Mouse (Mus musculus): Measurements from ENCODE around the gene Nsa2. TPM values are rescaled to one million over a fixed set of nuclear protein-coding genes. Genes with fewer than 3 reads are reported as not detected.

Gene Nsa2
- polyA plus RNA-seq (2012; rRNA removed): 25.4 and 32.5 TPM in 2 replicates

DNA sequence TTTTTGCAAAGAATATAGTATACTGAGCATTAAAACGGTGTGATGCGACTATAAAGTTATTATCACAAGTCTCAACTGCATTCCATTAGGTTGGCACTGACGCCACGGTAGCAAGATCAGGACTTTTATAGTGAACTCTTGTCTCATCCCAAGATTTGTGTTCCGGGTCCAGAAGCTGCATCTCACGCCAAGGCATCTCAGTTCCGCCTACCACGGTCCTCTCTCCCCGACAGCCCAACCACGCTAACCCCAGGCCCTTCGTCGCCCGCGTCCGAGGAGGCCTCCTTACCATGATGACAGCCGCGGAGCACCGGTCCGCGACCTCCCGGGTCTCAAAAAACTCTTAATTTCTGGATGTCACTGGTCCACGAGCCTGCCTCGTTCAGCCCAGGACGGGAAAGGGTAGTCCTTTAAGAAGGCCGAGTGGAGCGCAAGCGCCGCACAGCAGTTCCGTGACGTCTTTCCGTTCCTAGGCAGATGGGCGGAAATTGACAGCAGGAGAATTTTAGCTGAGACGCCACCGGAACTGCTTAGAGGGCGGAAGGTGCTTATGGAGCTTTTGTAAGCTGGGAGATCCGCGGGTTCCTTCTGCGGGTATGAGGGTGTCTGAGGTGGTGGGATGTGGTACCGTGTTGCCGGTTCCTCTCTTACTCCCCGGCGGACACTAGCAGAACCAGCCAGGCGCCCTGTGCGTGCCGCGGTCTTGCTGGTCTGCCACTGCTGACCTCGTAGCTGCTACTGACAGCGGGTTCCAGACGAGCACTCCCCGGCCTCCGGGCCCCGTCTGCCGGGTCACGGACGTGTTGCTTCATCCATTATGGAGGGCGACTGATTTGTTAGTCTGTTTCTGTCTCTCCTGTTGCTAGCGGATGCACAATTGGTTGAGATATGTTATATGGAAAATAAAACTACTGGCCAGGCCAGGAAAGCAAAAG is at the start of gene Nsa2, which contains the start of gene Gfm2:
Gene Nsa2, minus strand, starts transcription at position 472 of the 935 bp plus-strand sequence.
Gene Gfm2, plus strand, starts transcription at position 472 of the 935 bp plus-strand sequence.
- under 1% methylated on average over 57 of the region's 57 CpGs for WGBS
- no peaks in the 10 kb centered on the region for H3K4me1 ChIP-seq (ENCODE audit: control insufficient read depth, insufficient read depth, low read length)
- DNase-seq: peak; percentile 95
- peak within 1 kb of the TSS; percentile 89 for H3K4me3 ChIP-seq (ENCODE audit: insufficient read depth, low read depth, low read length)
- peak within 1 kb of the TSS; percentile 84 for H3K27ac ChIP-seq (ENCODE audit: insufficient read depth, low read depth, low read length)
- H3K36me3 ChIP-seq (ENCODE audit: control insufficient read depth, insufficient read depth, low read length): peaks cover 2% of the 10 kb centered on the region
- no peaks in the 10 kb centered on the region for H3K27me3 ChIP-seq (replicated peaks; ENCODE audit: control insufficient read depth, insufficient read depth, low read length)
- TF ChIP-seq CTCF (conservative IDR thresholded peaks at IDR 0.05; ENCODE audit: insufficient read depth, insufficient read length, low read depth, low read length) (no peak), POLR2A (IDR thresholded peaks at IDR 0.05; ENCODE audit: low read depth, low read length) (peak; percentile 5)

DNA sequence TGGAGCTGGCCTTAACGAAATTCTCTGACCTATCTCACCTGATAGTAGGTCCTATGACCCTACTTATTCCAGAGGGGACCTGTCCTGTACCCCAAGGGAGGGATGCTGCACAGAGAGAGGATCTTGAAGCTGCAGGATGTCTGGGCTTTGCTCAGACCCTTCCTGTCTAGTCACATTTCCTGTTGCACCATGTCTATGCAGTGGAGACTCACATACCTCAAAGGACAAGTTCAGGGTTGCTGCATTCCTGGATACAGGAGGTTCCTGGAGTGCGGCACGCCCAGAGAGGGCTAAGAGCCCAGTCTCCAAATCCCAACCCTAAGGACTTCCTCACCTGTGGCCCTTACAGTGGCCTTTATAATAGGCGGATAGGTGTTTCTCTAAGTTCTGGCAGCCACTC is 48.6 kb upstream of the Nsa2 start:
- Histone ChIP-seq H3K4me3 (ENCODE audit: insufficient read depth, low read depth, low read length) (no peak overlapping the region), H3K27me3 (replicated peaks; ENCODE audit: control insufficient read depth, insufficient read depth, low read length) (no peaks in the 10 kb centered on the region), H3K4me1 (ENCODE audit: control insufficient read depth, insufficient read depth, low read length) (no peaks in the 10 kb centered on the region), H3K36me3 (ENCODE audit: control insufficient read depth, insufficient read depth, low read length) (peaks cover 6% of the 10 kb centered on the region), H3K27ac (ENCODE audit: insufficient read depth, low read depth, low read length) (no peak overlapping the region)
- WGBS: 71% methylated on average over 4 of the region's 4 CpGs
- no peak for DNase-seq
- no peak for TF ChIP-seq CTCF (conservative IDR thresholded peaks at IDR 0.05; ENCODE audit: insufficient read depth, insufficient read length, low read depth, low read length)
- TF ChIP-seq POLR2A (IDR thresholded peaks at IDR 0.05; ENCODE audit: low read depth, low read length): no peak

DNA sequence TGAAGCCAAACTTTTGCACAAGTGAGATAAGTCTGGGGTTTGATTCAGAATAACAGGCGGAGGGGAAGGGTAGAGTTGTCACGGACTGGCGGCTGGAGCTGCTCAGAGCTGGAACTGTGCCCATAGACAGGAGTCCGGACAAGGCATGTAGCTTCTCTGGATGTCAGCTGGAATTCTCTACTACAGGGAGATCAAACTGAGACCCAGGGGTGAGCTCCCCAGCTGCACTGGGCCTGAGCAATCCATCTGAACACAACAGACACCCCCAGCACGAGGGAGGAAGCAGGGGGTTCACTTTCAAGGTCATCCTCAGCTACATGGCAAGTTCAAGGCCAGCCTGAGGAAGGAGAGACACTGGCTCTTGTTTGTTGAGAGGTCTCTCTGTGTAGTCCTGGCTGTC is 46.9 kb upstream of the Nsa2 start:
- Histone ChIP-seq H3K27ac (ENCODE audit: insufficient read depth, low read depth, low read length) (no peak overlapping the region), H3K4me3 (ENCODE audit: insufficient read depth, low read depth, low read length) (no peak overlapping the region), H3K27me3 (replicated peaks; ENCODE audit: control insufficient read depth, insufficient read depth, low read length) (no peaks in the 10 kb centered on the region), H3K4me1 (ENCODE audit: control insufficient read depth, insufficient read depth, low read length) (no peaks in the 10 kb centered on the region), H3K36me3 (ENCODE audit: control insufficient read depth, insufficient read depth, low read length) (peaks cover 8% of the 10 kb centered on the region)
- 39% methylated on average over 5 of the region's 5 CpGs for WGBS
- no peak for TF ChIP-seq CTCF (conservative IDR thresholded peaks at IDR 0.05; ENCODE audit: insufficient read depth, insufficient read length, low read depth, low read length)
- no peak for TF ChIP-seq POLR2A (IDR thresholded peaks at IDR 0.05; ENCODE audit: low read depth, low read length)
- DNase-seq: no peak

DNA sequence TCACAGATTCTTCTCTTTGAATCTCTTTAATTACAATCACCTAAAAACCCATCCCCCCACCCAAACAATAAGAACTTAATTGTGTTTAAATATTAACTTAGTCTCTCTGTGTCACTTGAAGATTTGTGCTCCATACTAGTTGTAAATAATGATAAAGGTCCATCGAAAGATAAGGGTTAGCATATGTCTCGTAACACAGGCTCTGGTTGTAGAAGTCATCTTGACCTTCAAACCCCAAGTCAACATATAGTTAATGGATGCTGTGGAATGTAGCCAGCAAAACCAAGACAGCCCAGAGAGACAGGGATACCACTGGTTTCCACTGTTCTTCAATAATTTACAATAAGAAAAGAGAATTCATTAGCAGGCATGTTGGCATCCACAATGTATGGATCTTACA is 46.4 kb upstream of the Nsa2 start:
- WGBS: 80% methylated on average over 2 of the region's 2 CpGs
- DNase-seq: no peak
- no peak overlapping the region for H3K4me3 ChIP-seq (ENCODE audit: insufficient read depth, low read depth, low read length)
- TF ChIP-seq CTCF (conservative IDR thresholded peaks at IDR 0.05; ENCODE audit: insufficient read depth, insufficient read length, low read depth, low read length) (no peak), POLR2A (IDR thresholded peaks at IDR 0.05; ENCODE audit: low read depth, low read length) (no peak)
- no peaks in the 10 kb centered on the region for H3K27me3 ChIP-seq (replicated peaks; ENCODE audit: control insufficient read depth, insufficient read depth, low read length)
- H3K36me3 ChIP-seq (ENCODE audit: control insufficient read depth, insufficient read depth, low read length): peaks cover 8% of the 10 kb centered on the region
- H3K4me1 ChIP-seq (ENCODE audit: control insufficient read depth, insufficient read depth, low read length): no peaks in the 10 kb centered on the region
- H3K27ac ChIP-seq (ENCODE audit: insufficient read depth, low read depth, low read length): no peak overlapping the region

DNA sequence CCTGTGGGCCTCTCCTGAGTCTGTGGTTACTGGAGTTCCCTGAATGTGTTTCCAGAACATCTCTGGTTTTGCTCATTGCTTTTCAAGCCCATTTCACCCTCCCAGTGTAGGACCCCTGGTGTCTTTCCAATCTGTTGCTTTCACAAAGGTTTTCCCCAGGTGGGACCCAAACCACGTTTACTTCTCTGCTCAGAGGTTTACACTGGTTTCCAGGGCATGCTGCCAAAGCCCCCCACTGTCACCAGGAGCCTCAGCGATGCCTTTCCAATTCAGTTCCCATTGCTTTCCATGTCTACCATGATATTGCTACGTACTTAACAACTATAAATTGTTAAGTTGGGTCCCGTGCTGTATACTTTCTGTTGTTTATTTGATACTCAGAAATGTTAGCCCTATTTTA is 45.1 kb upstream of the Nsa2 start:
- H3K36me3 ChIP-seq (ENCODE audit: control insufficient read depth, insufficient read depth, low read length): peaks cover 8% of the 10 kb centered on the region
- no peak overlapping the region for H3K4me3 ChIP-seq (ENCODE audit: insufficient read depth, low read depth, low read length)
- no peaks in the 10 kb centered on the region for H3K4me1 ChIP-seq (ENCODE audit: control insufficient read depth, insufficient read depth, low read length)
- H3K27ac ChIP-seq (ENCODE audit: insufficient read depth, low read depth, low read length): no peak overlapping the region
- 86% methylated on average over 4 of the region's 4 CpGs for WGBS
- DNase-seq: no peak
- H3K27me3 ChIP-seq (replicated peaks; ENCODE audit: control insufficient read depth, insufficient read depth, low read length): no peaks in the 10 kb centered on the region
- TF ChIP-seq POLR2A (IDR thresholded peaks at IDR 0.05; ENCODE audit: low read depth, low read length) (no peak), CTCF (conservative IDR thresholded peaks at IDR 0.05; ENCODE audit: insufficient read depth, insufficient read length, low read depth, low read length) (no peak)

DNA sequence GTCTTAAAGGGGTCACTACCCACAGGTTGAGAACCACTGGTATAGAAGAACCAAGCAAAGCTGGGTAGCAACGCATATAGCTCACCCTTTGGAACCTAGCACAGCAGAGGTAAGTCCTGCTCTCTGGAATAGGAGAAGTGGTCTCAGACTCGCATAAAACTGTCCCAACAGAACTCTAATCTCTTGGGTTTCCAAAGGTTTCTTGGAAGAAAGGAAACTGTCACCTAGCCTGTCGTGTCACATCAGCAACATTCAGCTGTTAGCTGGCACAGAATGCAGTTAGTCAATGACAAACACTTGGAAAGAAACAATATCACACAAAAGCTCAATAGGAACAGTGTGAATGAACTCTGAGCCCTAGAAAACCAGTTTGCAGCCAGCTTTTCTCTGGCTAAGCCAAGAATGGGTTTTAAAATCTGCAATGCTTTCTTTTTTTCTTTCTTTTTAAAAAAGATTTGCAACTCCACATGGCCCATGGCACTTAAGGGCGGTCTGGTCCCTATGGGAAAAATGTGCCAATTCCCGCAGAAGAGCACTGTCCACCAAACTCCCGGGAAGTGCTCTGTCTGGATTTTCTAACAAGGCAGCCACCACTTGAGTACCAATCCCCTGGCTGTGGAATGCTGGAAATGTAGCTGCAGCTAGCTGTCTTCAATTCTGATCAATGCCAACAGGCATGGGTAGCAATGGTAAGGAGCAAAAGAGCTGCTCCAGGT is 42.5 kb upstream of the Nsa2 start:
- Histone ChIP-seq H3K36me3 (ENCODE audit: control insufficient read depth, insufficient read depth, low read length) (peaks cover 8% of the 10 kb centered on the region), H3K27me3 (replicated peaks; ENCODE audit: control insufficient read depth, insufficient read depth, low read length) (no peaks in the 10 kb centered on the region), H3K4me1 (ENCODE audit: control insufficient read depth, insufficient read depth, low read length) (no peaks in the 10 kb centered on the region), H3K27ac (ENCODE audit: insufficient read depth, low read depth, low read length) (no peak overlapping the region), H3K4me3 (ENCODE audit: insufficient read depth, low read depth, low read length) (no peak overlapping the region)
- DNase-seq: no peak
- 82% methylated on average over 6 of the region's 6 CpGs for WGBS
- TF ChIP-seq POLR2A (IDR thresholded peaks at IDR 0.05; ENCODE audit: low read depth, low read length) (no peak), CTCF (conservative IDR thresholded peaks at IDR 0.05; ENCODE audit: insufficient read depth, insufficient read length, low read depth, low read length) (no peak)

DNA sequence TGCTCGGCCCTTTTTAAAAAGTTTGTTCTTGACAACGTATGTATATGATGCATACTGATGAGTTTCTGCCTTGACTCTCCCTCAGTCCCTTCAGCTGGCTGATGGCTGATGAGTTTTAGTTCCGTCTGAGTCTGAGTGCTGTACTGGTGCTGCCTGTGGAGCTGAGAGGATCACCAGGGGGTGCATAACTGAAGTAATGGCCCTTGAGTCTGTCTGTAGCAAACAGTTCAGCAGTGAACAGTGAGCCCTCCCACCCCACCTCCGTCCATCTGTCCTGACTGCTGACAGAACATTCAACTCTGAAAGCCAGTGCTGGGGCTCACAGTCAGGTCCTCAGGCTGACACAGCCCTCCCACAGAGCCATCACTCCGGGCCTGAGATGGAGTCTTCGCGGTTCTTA is 41.2 kb upstream of the Nsa2 start:
- H3K27ac ChIP-seq (ENCODE audit: insufficient read depth, low read depth, low read length): no peak overlapping the region
- no peaks in the 10 kb centered on the region for H3K27me3 ChIP-seq (replicated peaks; ENCODE audit: control insufficient read depth, insufficient read depth, low read length)
- 85% methylated on average over 7 of the region's 7 CpGs for WGBS
- H3K4me3 ChIP-seq (ENCODE audit: insufficient read depth, low read depth, low read length): no peak overlapping the region
- H3K4me1 ChIP-seq (ENCODE audit: control insufficient read depth, insufficient read depth, low read length): no peaks in the 10 kb centered on the region
- no peak for DNase-seq
- peaks cover 10% of the 10 kb centered on the region for H3K36me3 ChIP-seq (ENCODE audit: control insufficient read depth, insufficient read depth, low read length)
- TF ChIP-seq POLR2A (IDR thresholded peaks at IDR 0.05; ENCODE audit: low read depth, low read length) (no peak), CTCF (conservative IDR thresholded peaks at IDR 0.05; ENCODE audit: insufficient read depth, insufficient read length, low read depth, low read length) (no peak)

All from kidney, adult 2 months (tissue).